Mouse (Mus musculus) liver, embryonic 16.5 days (tissue): Measurements from ENCODE around the gene Mink1. TPM values are rescaled to one million over a fixed set of nuclear protein-coding genes. Genes with fewer than 3 reads are reported as not detected.
"Not testable (repeated sequence)": the region's sequence is repeated elsewhere in the genome, so short reads cannot be mapped to it uniquely, and the experiment has no call there.

ENCODE experiments used
- ATAC-seq: fragments of 200-750 bp; cut with Nextera tagmentation; 2 replicates; pipeline ENCODE4 v1.8.0; 2017; ENCODE audit warnings: low read depth, mild to moderate bottlenecking, moderate number of reproducible peaks, moderate library complexity
- H3K27ac ChIP-seq: fragments of 300-500 bp; sonication (generic); 2 replicates; pipeline ENCODE4 v1.5.1; 2014; ENCODE audit warnings: mild to moderate bottlenecking, low read length
- H3K27me3 ChIP-seq: fragments of 300-500 bp; sonication (generic); 2 replicates; pipeline ENCODE4 v1.6.1; 2014; ENCODE audit warnings: low read depth, low read length, mixed read lengths; ENCODE audit not compliant: control insufficient read depth, insufficient read depth
- H3K36me3 ChIP-seq: fragments of 300-500 bp; sonication (generic); 2 replicates; pipeline ENCODE4 v1.6.1; 2014; ENCODE audit warnings: mild to moderate bottlenecking; ENCODE audit not compliant: control insufficient read depth, insufficient read depth
- H3K4me1 ChIP-seq: fragments of 300-500 bp; sonication (generic); 2 replicates; pipeline ENCODE4 v1.6.1; 2014; ENCODE audit warnings: low read depth, low read length, mixed read lengths; ENCODE audit not compliant: control insufficient read depth
- H3K4me2 ChIP-seq: fragments of 300-500 bp; sonication (generic); 2 replicates; pipeline ENCODE4 v1.6.1; 2014; ENCODE audit warnings: low read depth, low read length, mixed read lengths
- H3K4me3 ChIP-seq: fragments of 300-500 bp; sonication (generic); 2 replicates; pipeline ENCODE4 v1.5.1; 2014; ENCODE audit warnings: low read depth, mild to moderate bottlenecking, low read length
- H3K9ac ChIP-seq: fragments of 300-500 bp; sonication (generic); 2 replicates; pipeline ENCODE4 v1.6.1; 2014; ENCODE audit warnings: low read depth, low read length
- H3K9me3 ChIP-seq: fragments of 300-500 bp; sonication (generic); replicated peaks from 2 replicates; pipeline ENCODE4 v1.6.1; 2016; ENCODE audit warnings: low read length; ENCODE audit not compliant: control insufficient read depth
- WGBS: fragments of 180-500 bp; shearing (Covaris S2); extraction: QIAGEN DNeasy Blood & Tissue Kit; methylation state at CpG from one replicate; pipeline ENCODE4 v1.1.7; 2014; ENCODE audit not compliant: insufficient replicate concordance; 5-methylcytosine and 5-hydroxymethylcytosine counted together
- polyA plus RNA-seq: library from polyadenylated mRNA; unstranded; fragments of >200 nt; fragmentation: Nextera tagmentation; extraction: Ambion mirVana; gene quantifications from 2 replicates; pipeline ENCODE4 v1.2.1, GENCODE M21; 2015

Gene Mink1
- 4.0 and 6.0 TPM in 2 replicates for polyA plus RNA-seq

GRCm38 (mm10) chr11:70562287-70562994, at the start of gene Mink1:
TSS of gene Mink1 (plus strand) at chr11:70562881.
- ATAC-seq: peak; percentile 89
- under 1% methylated on average over 53 of the region's 57 CpGs for WGBS
- H3K4me1 ChIP-seq: peaks cover 27% of the 10 kb centered on the region
- no peaks in the 10 kb centered on the region for H3K9me3 ChIP-seq
- peak within 1 kb of the TSS; percentile 73 for H3K4me3 ChIP-seq
- peak within 1 kb of the TSS; percentile 69 for H3K27ac ChIP-seq
- H3K9ac ChIP-seq: peak within 1 kb of the TSS; percentile 74
- H3K4me2 ChIP-seq: peak within 1 kb of the TSS; percentile 92
- H3K36me3 ChIP-seq: no peaks in the 10 kb centered on the region
- H3K27me3 ChIP-seq: no peaks in the 10 kb centered on the region

GRCm38 (mm10) chr11:70513520-70513919, 49.2 kb upstream of the Mink1 start:
- no peak for ATAC-seq
- H3K4me1 ChIP-seq: peaks cover 8% of the 10 kb centered on the region
- H3K9me3 ChIP-seq: no peaks in the 10 kb centered on the region
- no peak overlapping the region for H3K4me2 ChIP-seq
- H3K9ac ChIP-seq: no peak overlapping the region
- peaks cover 3% of the 10 kb centered on the region; the same call in 1 of the 2 replicates for H3K27me3 ChIP-seq
- 59% methylated on average over 11 of the region's 11 CpGs for WGBS
- no peak overlapping the region for H3K27ac ChIP-seq
- no peaks in the 10 kb centered on the region for H3K36me3 ChIP-seq
- no peak overlapping the region for H3K4me3 ChIP-seq

DNA sequence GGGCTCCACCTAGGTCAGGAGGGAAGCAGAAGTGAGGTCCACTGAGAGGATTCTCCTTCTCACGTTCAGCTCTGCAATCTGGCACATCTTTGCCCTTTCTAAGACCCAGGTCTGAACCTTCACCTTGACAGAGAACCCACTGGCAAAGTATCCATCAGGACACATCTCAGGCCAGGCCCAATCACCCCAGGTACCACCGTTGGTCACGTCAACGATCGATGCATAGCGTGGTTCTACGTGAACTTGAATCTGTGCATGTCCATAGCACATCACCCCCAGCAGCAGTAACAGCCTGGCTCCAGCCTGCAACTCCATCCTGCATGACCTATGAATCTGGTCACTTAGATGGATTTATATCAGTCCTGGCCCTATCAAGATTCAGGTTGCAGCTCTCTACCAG, 48.4 kb upstream of the Mink1 start, which contains the start of gene Vmo1:
Gene Vmo1, minus strand, starts transcription at position 329 of the 400 bp plus-strand sequence.
- Histone ChIP-seq H3K27ac (no peak within 1 kb of the TSS), H3K9ac (no peak within 1 kb of the TSS), H3K36me3 (no peaks in the 10 kb centered on the region), H3K27me3 (peaks cover 3% of the 10 kb centered on the region; the same call in 1 of the 2 replicates), H3K9me3 (no peaks in the 10 kb centered on the region), H3K4me3 (no peak within 1 kb of the TSS), H3K4me2 (no peak within 1 kb of the TSS), H3K4me1 (peaks cover 13% of the 10 kb centered on the region)
- 81% methylated on average over 7 of the region's 7 CpGs for WGBS
- no peak for ATAC-seq

- H3K4me2 ChIP-seq: no peak overlapping the region
- 15% methylated on average over 2 of the region's 2 CpGs for WGBS
- no peak overlapping the region for H3K4me3 ChIP-seq
- no peaks in the 10 kb centered on the region for H3K36me3 ChIP-seq
- peaks cover 11% of the 10 kb centered on the region for H3K4me1 ChIP-seq
- H3K9ac ChIP-seq: no peak overlapping the region
- ATAC-seq: no peak
- H3K27ac ChIP-seq: no peak overlapping the region
- peaks cover 7% of the 10 kb centered on the region for H3K27me3 ChIP-seq
- H3K9me3 ChIP-seq: no peaks in the 10 kb centered on the region
These were observed 46.3 kb upstream of the Mink1 start for GRCm38 (mm10) chr11:70516352-70516751.

- no peak for ATAC-seq
- no peaks in the 10 kb centered on the region for H3K36me3 ChIP-seq
- H3K27ac ChIP-seq: peak overlapping the region; percentile 38
- peaks cover 11% of the 10 kb centered on the region for H3K4me1 ChIP-seq
- no peak overlapping the region for H3K4me2 ChIP-seq
- no peak overlapping the region for H3K9ac ChIP-seq
- H3K4me3 ChIP-seq: no peak overlapping the region
- WGBS: 29% methylated on average over 1 of the region's 1 CpGs
- H3K27me3 ChIP-seq: peaks cover 7% of the 10 kb centered on the region
- no peaks in the 10 kb centered on the region for H3K9me3 ChIP-seq
These were observed 44.2 kb upstream of the Mink1 start for GRCm38 (mm10) chr11:70518436-70518835.

- H3K27ac ChIP-seq: peak within 1 kb of the TSS; percentile 55
- peaks cover 7% of the 10 kb centered on the region for H3K27me3 ChIP-seq
- peak; percentile 76 for ATAC-seq
- H3K4me3 ChIP-seq: peak within 1 kb of the TSS; percentile 47
- H3K4me2 ChIP-seq: peak within 1 kb of the TSS; percentile 57
- peaks cover 11% of the 10 kb centered on the region for H3K4me1 ChIP-seq
- H3K36me3 ChIP-seq: no peaks in the 10 kb centered on the region
- H3K9me3 ChIP-seq: no peaks in the 10 kb centered on the region
- 56% methylated on average over 10 of the region's 10 CpGs for WGBS
- peak within 1 kb of the TSS; percentile 52 for H3K9ac ChIP-seq
These were observed 43.8 kb upstream of the Mink1 start, which contains the start of gene Gltpd2 for GRCm38 (mm10) chr11:70518923-70519322. TSS of gene Gltpd2 (plus strand) at chr11:70519196.

- H3K4me2 ChIP-seq: peak overlapping the region; percentile 57
- 33% methylated on average over 39 of the region's 41 CpGs for WGBS
- H3K4me3 ChIP-seq: peak overlapping the region; percentile 47
- H3K36me3 ChIP-seq: no peaks in the 10 kb centered on the region
- H3K9ac ChIP-seq: peak overlapping the region; percentile 52
- H3K4me1 ChIP-seq: peaks cover 14% of the 10 kb centered on the region
- no peaks in the 10 kb centered on the region for H3K9me3 ChIP-seq
- H3K27ac ChIP-seq: peak overlapping the region; percentile 55
- peaks cover 7% of the 10 kb centered on the region for H3K27me3 ChIP-seq
- no peak for ATAC-seq
These were observed 42.4 kb upstream of the Mink1 start for GRCm38 (mm10) chr11:70520178-70520769.

DNA sequence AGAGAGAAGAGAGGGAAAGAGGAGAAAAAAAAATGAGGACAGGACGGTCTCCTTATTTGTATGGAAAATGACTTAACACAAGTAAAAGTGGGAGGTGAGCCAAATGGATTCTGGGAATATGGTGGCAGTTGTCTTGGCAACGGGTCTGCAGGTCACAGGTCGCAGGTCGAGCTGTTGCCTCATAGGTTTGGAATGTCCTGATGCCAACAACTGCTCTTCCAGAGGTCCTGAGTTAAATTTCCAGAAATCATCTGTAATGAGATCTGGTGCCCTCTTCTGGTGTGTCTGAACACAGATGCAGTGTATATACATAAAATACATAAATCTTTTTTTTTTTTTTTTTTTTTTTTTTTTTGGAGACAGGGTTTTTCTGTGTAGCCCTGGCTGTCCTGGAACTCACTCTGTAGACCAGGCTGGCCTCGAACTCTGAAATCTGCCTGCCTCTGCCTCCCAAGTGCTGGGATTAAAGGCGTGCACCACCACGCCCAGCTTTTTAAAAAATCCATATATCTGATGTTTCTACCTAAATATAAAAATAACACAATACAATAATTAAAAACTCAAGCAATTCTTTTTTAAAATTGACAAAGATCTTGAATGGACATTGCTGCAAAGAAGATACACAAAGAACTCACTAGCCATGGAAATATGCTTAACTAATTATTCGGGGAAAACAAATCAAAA, 39.2 kb upstream of the Mink1 start:
- not testable (repeated sequence) for H3K4me3 ChIP-seq, H3K9ac ChIP-seq, H3K9me3 ChIP-seq, H3K27me3 ChIP-seq, ATAC-seq, H3K27ac ChIP-seq, H3K4me2 ChIP-seq
- H3K36me3 ChIP-seq: peaks cover 10% of the 10 kb centered on the region
- WGBS: 73% methylated on average over 8 of the region's 8 CpGs
- H3K4me1 ChIP-seq: peaks cover 14% of the 10 kb centered on the region
